Mouse (Mus musculus): ENCODE data around the gene Wnt5b. TPM values are rescaled to one million over a fixed set of nuclear protein-coding genes. Genes with fewer than 3 reads are reported as not detected.

Wnt5b gene
- polyA plus RNA-seq, 1 experiment = 0.16 TPM

DNA sequence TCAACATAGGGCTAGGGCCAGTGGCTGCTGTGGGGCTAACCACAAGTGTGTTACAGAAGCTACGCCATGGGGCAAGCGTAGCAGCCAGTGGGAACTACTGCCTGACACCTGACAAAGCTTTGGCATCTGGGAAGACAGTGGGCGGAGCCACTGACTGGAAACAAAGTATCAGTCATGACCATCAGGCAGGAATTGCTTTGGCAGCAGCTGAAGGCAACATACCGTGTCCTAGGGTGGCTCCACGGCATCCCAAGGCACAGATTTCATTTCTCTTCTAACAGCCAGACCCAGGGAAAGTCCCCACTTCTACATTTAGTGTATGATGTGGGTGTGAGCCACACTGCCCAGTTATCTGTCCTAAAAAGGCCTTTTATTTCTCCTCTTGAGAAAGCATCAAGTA lies 17.6 kb downstream of the Wnt5b start:
- H3K27me3 ChIP-seq (ENCODE audit: control insufficient read depth, insufficient read depth, insufficient read length) = no peaks in the 10 kb centered on the region
- no peak overlapping the region for H3ac ChIP-seq (ENCODE audit: control insufficient read depth, insufficient read length, low read depth)
- no peaks in the 10 kb centered on the region for H3K79me2 ChIP-seq (ENCODE audit: control insufficient read depth, insufficient read depth)
- no peaks in the 10 kb centered on the region for H3K79me3 ChIP-seq (ENCODE audit: low read depth)
- H3K36me3 ChIP-seq (ENCODE audit: control insufficient read depth, insufficient read depth) = no peaks in the 10 kb centered on the region
- no peak overlapping the region for H3K4me3 ChIP-seq (ENCODE audit: insufficient read depth, poor library complexity, severe bottlenecking)
- no peak for TF ChIP-seq CTCF (IDR thresholded peaks at IDR 0.05; ENCODE audit: control insufficient read depth, insufficient read depth, insufficient read length)
- TF ChIP-seq USF1 (IDR thresholded peaks at IDR 0.05; ENCODE audit: low read depth) = no peak
- TF ChIP-seq MYOD1 (IDR thresholded peaks at IDR 0.05; ENCODE audit: control insufficient read depth, insufficient read length, low read depth) = no peak
- TF ChIP-seq FOSL1 (IDR thresholded peaks at IDR 0.05; ENCODE audit: insufficient read depth, low read length, poor library complexity, severe bottlenecking) = no peak
- no peak for TF ChIP-seq MAX (IDR thresholded peaks at IDR 0.05)
- TF ChIP-seq MYOG (IDR thresholded peaks at IDR 0.05; ENCODE audit: control insufficient read depth, extremely low read depth, insufficient read length) = no peak
- no peak for TF ChIP-seq CEBPB (IDR thresholded peaks at IDR 0.05; ENCODE audit: low read depth)

DNA sequence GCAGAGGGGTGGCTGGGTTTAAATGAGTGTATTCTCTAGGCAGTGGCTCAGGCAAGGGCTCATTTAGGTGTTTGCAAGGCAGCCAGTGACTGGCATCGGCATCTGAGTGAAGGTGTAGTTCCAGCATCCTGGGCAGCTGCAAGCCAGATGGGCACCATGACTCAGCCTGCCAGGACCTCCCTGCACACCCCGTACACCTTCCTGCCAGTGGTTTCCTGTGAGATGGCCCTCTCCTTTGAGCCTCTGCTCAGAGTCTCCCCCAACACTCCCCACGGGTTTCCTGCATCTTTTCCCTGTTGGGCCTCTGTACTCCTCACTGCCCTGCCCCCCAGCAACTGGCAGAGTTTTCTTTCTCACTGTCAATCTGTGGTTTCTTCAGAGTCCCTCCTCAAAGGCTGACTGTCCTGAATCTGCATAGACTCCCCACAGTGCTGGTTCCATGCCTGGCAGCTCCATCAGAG lies 22.2 kb downstream of the Wnt5b start:
- no peaks in the 10 kb centered on the region for H3K79me2 ChIP-seq (ENCODE audit: control insufficient read depth, insufficient read depth)
- no peak for TF ChIP-seq CTCF (IDR thresholded peaks at IDR 0.05; ENCODE audit: control insufficient read depth, insufficient read depth, insufficient read length)
- TF ChIP-seq MYOD1 (IDR thresholded peaks at IDR 0.05; ENCODE audit: control insufficient read depth, insufficient read length, low read depth) = peak; percentile 53

DNA sequence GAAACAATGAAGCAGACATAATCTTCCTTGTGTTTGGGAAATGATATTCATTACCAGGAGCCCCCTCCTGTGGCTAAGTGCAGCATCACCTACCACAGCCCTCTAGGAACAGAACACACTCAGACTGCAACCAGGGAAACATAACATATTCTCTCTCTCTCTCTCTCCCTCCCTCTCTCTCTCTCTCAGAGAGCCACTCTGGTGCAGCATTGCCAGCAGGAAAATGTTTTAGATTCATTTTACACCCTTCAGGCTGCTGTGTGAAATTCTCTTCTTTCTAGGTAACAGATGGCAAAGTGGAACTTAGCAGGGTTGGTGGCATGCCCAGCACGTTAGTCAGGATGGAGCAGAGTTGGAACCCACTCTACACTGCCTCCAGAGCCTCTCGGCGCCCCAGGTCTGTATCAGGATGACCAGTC lies 22.7 kb downstream of the Wnt5b start:
- no peak overlapping the region for H3ac ChIP-seq (ENCODE audit: control insufficient read depth, insufficient read length, low read depth)
- no peak overlapping the region for H3K4me3 ChIP-seq (ENCODE audit: insufficient read depth, poor library complexity, severe bottlenecking)
- no peaks in the 10 kb centered on the region for H3K79me3 ChIP-seq (ENCODE audit: low read depth)
- H3K79me2 ChIP-seq (ENCODE audit: control insufficient read depth, insufficient read depth) = no peaks in the 10 kb centered on the region
- H3K36me3 ChIP-seq (ENCODE audit: control insufficient read depth, insufficient read depth) = no peaks in the 10 kb centered on the region
- H3K27me3 ChIP-seq (ENCODE audit: control insufficient read depth, insufficient read depth, insufficient read length) = no peaks in the 10 kb centered on the region
- TF ChIP-seq CTCF (IDR thresholded peaks at IDR 0.05; ENCODE audit: control insufficient read depth, insufficient read depth, insufficient read length) = no peak
- no peak for TF ChIP-seq FOSL1 (IDR thresholded peaks at IDR 0.05; ENCODE audit: insufficient read depth, low read length, poor library complexity, severe bottlenecking)
- no peak for TF ChIP-seq MAX (IDR thresholded peaks at IDR 0.05)

More for the DNA sequence above, 22.2 kb downstream of the Wnt5b start:
- Histone ChIP-seq H3K36me3 (ENCODE audit: control insufficient read depth, insufficient read depth) (no peaks in the 10 kb centered on the region), H3K79me3 (ENCODE audit: low read depth) (no peaks in the 10 kb centered on the region), H3K27me3 (ENCODE audit: control insufficient read depth, insufficient read depth, insufficient read length) (no peaks in the 10 kb centered on the region), H3K4me3 (ENCODE audit: insufficient read depth, poor library complexity, severe bottlenecking) (no peak overlapping the region), H3ac (ENCODE audit: control insufficient read depth, insufficient read length, low read depth) (no peak overlapping the region)

DNA sequence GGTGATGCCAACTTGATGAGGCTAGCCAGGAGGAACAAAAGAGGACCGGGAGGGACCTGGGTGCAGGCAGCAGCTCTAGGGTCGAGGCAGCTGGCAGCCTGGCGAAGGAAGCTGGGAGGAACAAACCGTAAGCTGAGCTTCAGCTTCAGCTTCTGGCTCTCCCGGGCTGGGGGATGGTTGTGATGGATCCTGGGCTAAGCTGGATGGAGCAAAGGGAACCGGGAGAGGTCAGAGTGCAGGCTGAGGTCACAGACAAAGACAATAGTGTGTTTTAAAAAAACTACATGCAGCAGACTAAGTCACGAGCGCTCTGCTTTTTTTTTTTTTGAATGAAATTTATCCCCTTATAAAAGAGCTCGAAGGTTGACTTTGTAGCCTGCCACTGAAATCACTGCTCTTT lies 23.4 kb downstream of the Wnt5b start:
- no peaks in the 10 kb centered on the region for H3K36me3 ChIP-seq (ENCODE audit: control insufficient read depth, insufficient read depth)
- H3K4me3 ChIP-seq (ENCODE audit: insufficient read depth, poor library complexity, severe bottlenecking) = no peak overlapping the region
- no peaks in the 10 kb centered on the region for H3K79me2 ChIP-seq (ENCODE audit: control insufficient read depth, insufficient read depth)
- TF ChIP-seq MAX (IDR thresholded peaks at IDR 0.05) (no peak), MYOG (IDR thresholded peaks at IDR 0.05; ENCODE audit: control insufficient read depth, extremely low read depth, insufficient read length) (no peak), CEBPB (IDR thresholded peaks at IDR 0.05; ENCODE audit: low read depth) (no peak), CTCF (IDR thresholded peaks at IDR 0.05; ENCODE audit: control insufficient read depth, insufficient read depth, insufficient read length) (no peak), USF1 (IDR thresholded peaks at IDR 0.05; ENCODE audit: low read depth) (no peak), FOSL1 (IDR thresholded peaks at IDR 0.05; ENCODE audit: insufficient read depth, low read length, poor library complexity, severe bottlenecking) (no peak), MYOD1 (IDR thresholded peaks at IDR 0.05; ENCODE audit: control insufficient read depth, insufficient read length, low read depth) (no peak)
- H3ac ChIP-seq (ENCODE audit: control insufficient read depth, insufficient read length, low read depth) = no peak overlapping the region
- H3K79me3 ChIP-seq (ENCODE audit: low read depth) = no peaks in the 10 kb centered on the region
- H3K27me3 ChIP-seq (ENCODE audit: control insufficient read depth, insufficient read depth, insufficient read length) = no peaks in the 10 kb centered on the region

DNA sequence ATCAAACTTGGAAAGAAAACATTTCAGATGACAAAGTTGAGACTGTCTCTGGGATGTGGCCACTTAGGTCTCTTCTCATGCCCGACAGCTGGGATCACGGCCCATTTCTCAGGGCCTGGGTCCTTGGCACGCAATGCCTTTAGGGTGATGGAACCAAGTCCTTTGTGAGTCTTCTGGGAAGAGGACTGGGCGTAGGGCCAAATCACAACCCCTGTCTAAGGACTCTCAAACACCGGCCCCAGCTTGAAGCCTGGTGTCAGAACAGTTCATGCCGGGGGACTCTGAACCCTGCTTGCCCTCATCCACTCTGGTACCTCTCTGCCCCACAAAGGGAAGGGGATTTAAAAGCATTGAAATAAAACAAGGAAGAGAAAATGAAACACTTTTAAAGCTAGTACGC lies 30.1 kb downstream of the Wnt5b start:
- no peaks in the 10 kb centered on the region for H3K36me3 ChIP-seq (ENCODE audit: control insufficient read depth, insufficient read depth)
- no peak overlapping the region for H3ac ChIP-seq (ENCODE audit: control insufficient read depth, insufficient read length, low read depth)
- H3K27me3 ChIP-seq (ENCODE audit: control insufficient read depth, insufficient read depth, insufficient read length) = no peaks in the 10 kb centered on the region
- no peak overlapping the region for H3K4me3 ChIP-seq (ENCODE audit: insufficient read depth, poor library complexity, severe bottlenecking)
- H3K79me3 ChIP-seq (ENCODE audit: low read depth) = no peaks in the 10 kb centered on the region
- no peak for TF ChIP-seq MAX (IDR thresholded peaks at IDR 0.05)
- no peak for TF ChIP-seq MYOG (IDR thresholded peaks at IDR 0.05; ENCODE audit: control insufficient read depth, extremely low read depth, insufficient read length)
- no peak for TF ChIP-seq MYOD1 (IDR thresholded peaks at IDR 0.05; ENCODE audit: control insufficient read depth, insufficient read length, low read depth)
- TF ChIP-seq USF1 (IDR thresholded peaks at IDR 0.05; ENCODE audit: low read depth) = no peak
- no peak for TF ChIP-seq FOSL1 (IDR thresholded peaks at IDR 0.05; ENCODE audit: insufficient read depth, low read length, poor library complexity, severe bottlenecking)
- no peak for TF ChIP-seq CTCF (IDR thresholded peaks at IDR 0.05; ENCODE audit: control insufficient read depth, insufficient read depth, insufficient read length)
- no peak for TF ChIP-seq CEBPB (IDR thresholded peaks at IDR 0.05; ENCODE audit: low read depth)
- H3K79me2 ChIP-seq (ENCODE audit: control insufficient read depth, insufficient read depth) = no peaks in the 10 kb centered on the region

DNA sequence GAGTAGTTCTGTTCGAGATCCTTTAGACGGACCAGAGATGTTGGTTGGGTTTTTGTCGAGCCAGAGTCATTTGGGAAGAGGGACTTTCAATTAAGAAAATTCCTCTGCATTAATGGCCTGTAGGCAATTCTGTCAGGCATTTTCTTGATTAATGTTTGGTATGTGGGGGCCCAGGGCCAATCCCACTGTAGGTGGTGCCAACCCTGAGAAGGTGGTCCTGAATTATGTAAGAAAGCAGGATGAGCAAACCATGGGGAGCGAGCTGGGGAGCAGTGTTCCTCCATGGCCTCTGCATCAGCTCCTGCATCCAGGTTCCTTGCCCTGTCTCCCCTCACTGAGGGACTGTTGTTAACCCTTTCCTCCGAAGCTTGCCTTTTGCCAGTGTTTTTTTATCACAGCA lies 30.7 kb downstream of the Wnt5b start:
- Histone ChIP-seq H3K27me3 (ENCODE audit: control insufficient read depth, insufficient read depth, insufficient read length) (no peaks in the 10 kb centered on the region), H3ac (ENCODE audit: control insufficient read depth, insufficient read length, low read depth) (no peak overlapping the region), H3K79me2 (ENCODE audit: control insufficient read depth, insufficient read depth) (no peaks in the 10 kb centered on the region), H3K4me3 (ENCODE audit: insufficient read depth, poor library complexity, severe bottlenecking) (no peak overlapping the region), H3K36me3 (ENCODE audit: control insufficient read depth, insufficient read depth) (no peaks in the 10 kb centered on the region), H3K79me3 (ENCODE audit: low read depth) (no peaks in the 10 kb centered on the region)
- TF ChIP-seq CTCF (IDR thresholded peaks at IDR 0.05; ENCODE audit: control insufficient read depth, insufficient read depth, insufficient read length) = no peak
- no peak for TF ChIP-seq MYOG (IDR thresholded peaks at IDR 0.05; ENCODE audit: control insufficient read depth, extremely low read depth, insufficient read length)
- TF ChIP-seq FOSL1 (IDR thresholded peaks at IDR 0.05; ENCODE audit: insufficient read depth, low read length, poor library complexity, severe bottlenecking) = no peak
- TF ChIP-seq CEBPB (IDR thresholded peaks at IDR 0.05; ENCODE audit: low read depth) = no peak
- TF ChIP-seq MYOD1 (IDR thresholded peaks at IDR 0.05; ENCODE audit: control insufficient read depth, insufficient read length, low read depth) = no peak
- no peak for TF ChIP-seq MAX (IDR thresholded peaks at IDR 0.05)
- TF ChIP-seq USF1 (IDR thresholded peaks at IDR 0.05; ENCODE audit: low read depth) = no peak

All from C2C12 (cell line).